Mouse (Mus musculus) thymus, postnatal 4 days (tissue): ENCODE data around the gene Kcng4.

Experiments used
- DNase-seq: peaks from one replicate; pipeline ENCODE4 v3.0.0; 2021

Gene Kcng4

DNA sequence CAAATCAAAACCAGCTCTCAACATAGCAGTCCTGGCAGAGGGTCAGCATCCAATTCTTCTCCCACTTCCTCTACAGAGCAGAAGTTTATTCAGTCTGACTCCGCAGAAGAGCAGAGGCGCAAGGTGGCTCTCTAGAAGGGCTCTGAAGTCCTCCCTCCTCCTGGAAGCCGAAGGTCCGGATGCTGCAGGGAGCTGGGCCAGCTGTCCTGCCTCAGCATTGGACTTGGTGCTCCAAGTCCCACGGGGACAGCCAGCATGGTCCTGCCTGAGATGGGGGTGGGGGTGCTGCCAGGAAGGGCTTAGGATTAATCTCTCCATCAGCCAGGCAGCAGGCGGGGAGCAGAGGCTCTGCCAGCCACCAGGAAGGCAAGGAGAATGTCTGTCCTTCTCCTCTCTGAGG, at the start of gene Kcng4:
Kcng4 (minus strand) TSS at position 303 of the 400 bp plus-strand sequence.
- no peak for DNase-seq

DNA sequence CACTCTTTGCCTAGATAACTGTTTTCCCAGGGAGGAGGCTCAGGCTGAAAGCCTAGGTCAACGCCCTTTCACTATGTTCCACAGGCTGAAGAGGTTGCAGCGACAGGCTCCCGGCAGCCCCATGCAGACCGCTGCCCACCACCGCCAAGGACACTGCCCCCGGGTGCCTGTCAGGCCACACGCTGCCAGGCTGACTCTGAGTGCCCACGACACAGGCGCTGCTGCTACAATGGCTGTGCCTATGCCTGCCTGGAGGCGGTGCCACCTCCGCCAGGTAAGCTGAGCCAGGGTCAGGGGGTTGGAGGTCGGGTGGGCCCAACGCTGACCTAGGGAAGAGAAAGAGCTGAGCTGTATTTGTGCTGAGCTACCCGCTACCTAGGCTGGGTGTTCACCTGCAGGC, 43.7 kb upstream of the Kcng4 start:
- DNase-seq, result no peak

- DNase-seq, result peak; percentile 71
Observed at GRCm38 (mm10) chr8:119678138-119678843, 42.8 kb upstream of the Kcng4 start.

DNA sequence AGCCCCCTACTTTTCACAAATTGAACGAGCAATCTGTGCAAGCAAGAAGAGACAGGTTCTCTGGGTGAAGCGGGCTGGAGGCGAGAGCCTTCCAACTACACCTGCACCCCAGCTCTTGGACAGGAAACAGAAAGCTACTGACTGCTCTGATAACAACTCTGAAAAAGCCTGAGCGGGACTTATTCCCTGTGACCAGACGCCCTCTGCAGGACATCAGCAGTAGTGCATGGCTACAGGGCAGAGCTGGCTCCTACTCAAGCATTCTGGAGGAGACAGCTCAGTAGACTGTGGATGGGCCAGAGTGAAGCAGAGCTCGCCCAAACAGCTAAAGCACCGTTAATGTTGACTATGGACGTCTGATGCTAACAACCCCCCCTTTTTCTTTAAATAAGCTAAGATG, 40.9 kb upstream of the Kcng4 start:
- peak; percentile 91 for DNase-seq

- DNase-seq, result no peak
Observed at GRCm38 (mm10) chr8:119675457-119675856, 40.0 kb upstream of the Kcng4 start.

DNA sequence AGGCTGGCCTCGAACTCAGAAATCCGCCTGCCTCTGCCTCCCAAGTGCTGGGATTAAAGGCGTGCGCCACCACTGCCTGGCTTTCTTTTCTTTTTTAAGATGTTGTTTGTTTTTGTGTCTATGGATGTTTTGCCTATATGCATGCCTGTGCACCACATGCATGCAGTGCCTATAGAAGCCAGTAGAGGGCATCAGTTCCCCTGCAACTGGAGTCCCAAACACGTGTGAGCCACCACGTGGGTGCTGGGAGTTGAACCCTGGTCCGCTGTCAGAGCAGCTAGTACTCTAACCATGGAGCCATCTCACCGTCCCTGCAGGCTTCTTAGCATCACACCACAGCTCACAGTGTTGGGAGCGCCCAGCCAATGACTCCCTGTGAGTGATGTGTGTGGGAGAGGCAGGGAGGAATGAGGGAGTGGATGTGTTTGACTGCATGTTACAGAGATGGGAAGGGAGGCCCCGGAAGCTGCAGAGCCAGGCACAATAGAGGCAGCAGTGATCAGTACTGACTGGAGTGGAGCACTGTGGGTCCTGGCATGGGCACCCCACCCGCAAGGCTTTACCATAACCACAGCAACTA, 38.6 kb upstream of the Kcng4 start:
- no peak for DNase-seq

DNA sequence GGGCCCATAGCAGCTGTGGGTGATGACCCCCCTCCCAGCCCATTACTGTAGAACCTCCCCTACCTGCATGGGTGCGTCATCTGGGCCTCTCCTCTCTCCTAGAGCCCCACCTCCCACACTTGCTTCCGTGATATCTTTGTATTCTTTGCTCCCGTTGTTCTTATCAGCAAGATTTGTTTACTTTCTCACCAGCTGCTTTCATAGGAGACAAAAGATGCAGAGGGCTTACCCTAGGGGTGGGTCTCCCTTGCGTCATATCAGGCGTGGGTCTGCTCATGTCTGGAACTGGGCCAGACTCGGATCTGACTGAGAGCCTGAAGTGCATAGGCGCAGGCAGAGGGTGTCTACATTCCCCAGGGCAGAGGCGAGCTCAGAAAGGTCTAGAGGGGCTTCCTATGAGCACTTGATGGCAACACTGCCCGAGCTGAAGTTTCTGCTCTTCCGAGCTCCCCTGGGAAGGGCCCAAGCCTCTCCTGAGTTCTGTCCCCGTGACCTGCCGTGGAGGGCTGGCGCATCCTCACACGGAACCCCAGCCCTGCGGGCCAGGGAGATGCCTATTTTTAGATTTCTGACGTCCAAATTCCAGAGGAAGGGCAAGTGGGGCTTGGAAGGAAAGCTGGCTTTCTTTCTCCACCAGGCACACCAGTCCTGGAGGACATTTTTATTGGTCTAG, 35.1 kb upstream of the Kcng4 start:
- DNase-seq, result no peak

- DNase-seq, result peak; percentile 67
Observed at GRCm38 (mm10) chr8:119669284-119669683, 33.8 kb upstream of the Kcng4 start.

DNA sequence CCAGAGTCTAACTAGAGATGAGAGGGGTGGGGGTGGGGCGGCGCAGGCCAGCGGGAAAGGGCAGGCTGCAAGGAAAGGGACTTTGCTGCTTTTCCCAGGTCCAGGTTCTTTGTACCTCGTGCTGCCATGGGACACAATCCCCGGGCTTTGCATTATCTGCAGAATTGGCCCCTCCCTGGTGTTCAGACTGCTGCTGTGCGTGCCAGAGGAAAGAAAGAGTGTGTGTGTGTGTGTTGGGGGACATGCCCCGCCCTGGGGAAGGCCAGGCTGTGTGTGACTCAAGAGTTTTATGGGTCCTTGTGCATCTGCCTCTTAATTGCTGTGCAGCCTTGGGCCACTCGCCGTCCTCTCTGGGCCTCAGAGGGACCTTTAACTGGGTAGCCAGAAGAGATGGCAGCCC, 33.0 kb upstream of the Kcng4 start:
- DNase-seq, result no peak

DNA sequence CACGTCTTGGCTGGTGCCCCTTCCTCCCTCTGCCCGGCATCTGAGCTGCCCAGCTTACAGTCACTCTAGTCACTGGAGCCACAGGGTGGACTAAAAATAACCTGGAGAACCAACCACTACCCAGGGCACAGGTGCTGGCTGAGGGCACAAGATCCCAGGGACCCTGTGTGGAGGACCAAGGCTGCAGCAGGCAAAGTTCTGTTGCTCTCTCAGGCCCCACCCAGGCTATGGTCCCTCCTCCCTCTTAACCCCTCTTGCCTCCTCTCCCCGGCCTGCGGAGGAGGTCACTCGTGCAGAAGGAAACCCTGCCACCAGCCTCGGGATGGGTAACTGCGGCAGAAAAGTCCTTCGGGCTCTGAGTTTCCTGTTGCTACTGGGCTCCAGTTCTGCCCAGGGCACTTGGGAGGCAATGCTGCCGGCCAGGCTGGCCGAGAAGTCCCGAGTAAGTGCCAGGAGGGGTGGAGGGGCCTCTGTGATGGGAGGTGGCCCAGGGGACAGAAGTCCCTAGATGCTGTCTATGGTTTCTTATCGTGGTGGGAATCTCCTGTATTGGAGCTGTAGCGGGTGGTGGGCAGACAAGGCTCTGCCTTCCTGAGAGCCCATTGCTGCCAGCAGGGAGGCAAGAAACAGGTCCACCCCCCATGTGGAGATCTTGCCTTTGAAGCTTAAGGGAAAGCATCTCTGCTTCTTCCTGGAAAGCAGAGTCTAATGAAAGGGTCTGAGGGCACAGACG, 30.9 kb upstream of the Kcng4 start, which contains the start of gene Wfdc1:
Wfdc1 (plus strand) TSS at position 147 of the 733 bp plus-strand sequence.
- no peak for DNase-seq

DNA sequence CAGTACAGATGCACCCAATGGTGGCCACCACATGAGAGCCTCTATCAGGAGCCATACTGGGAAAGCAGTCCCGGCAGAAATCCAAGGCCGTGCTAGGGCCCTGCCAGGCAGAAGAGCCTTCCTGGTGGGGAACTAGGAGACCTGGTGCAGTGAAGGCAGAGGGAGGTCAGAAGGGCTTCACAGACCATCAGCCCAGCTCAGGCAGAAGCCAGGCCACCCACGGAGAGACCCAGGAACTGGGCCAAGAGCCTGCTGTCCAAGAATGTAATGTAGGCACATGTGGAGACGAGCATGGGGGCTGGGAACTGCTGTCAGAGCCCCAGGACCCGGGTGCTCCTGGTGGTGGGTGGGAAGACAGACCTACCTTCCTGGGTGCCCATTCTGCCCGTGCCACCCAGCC, 29.8 kb upstream of the Kcng4 start:
- no peak for DNase-seq

DNA sequence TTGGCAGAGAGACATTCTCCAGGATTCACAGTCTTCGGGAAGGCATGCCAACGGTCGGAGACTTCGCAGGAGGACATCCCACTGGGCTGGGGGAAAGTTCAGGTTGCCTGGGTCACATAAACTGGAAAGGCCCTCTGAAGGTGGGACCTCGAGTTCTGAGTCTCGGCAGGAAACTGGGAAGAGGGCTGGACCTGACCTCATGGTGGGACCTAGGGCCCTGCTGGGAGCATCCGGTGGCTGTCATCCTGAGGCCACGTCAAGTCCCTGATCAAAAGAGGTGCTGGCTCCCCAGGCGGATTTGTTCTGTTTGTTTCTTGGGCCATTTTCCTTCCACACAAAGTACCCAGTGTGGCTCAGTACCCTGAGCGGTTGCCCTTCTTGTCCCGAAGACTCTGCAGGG, 28.0 kb upstream of the Kcng4 start:
- no peak for DNase-seq

GRCm38 (mm10) chr8:119661892-119662291, 26.4 kb upstream of the Kcng4 start:
- no peak for DNase-seq

DNA sequence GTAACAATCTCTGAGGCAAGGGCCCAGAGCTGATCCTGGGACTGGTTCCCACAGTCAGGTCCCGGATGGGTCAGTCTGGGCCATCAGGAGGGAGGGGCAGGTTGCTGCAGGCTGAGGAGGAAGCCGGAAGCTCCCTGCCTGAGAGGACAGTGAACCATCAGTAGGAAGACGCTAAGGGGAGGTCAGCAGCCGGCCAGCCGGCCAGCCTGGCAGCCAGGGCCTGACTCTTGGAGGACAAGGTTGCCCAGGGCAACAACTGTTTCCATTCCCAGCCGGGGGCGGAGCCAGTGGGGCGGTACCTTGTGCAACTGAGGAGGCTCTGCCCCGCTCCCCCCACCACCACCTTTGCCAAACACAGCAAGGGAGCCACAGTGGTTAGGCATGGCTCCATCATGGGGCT, 25.6 kb upstream of the Kcng4 start:
- no peak for DNase-seq

GRCm38 (mm10) chr8:119656709-119657464, 21.4 kb upstream of the Kcng4 start:
- peak; percentile 61 for DNase-seq

GRCm38 (mm10) chr8:119651324-119651723, 15.8 kb upstream of the Kcng4 start:
- DNase-seq, result no peak

GRCm38 (mm10) chr8:119646846-119647245, 11.4 kb upstream of the Kcng4 start:
- no peak for DNase-seq

DNA sequence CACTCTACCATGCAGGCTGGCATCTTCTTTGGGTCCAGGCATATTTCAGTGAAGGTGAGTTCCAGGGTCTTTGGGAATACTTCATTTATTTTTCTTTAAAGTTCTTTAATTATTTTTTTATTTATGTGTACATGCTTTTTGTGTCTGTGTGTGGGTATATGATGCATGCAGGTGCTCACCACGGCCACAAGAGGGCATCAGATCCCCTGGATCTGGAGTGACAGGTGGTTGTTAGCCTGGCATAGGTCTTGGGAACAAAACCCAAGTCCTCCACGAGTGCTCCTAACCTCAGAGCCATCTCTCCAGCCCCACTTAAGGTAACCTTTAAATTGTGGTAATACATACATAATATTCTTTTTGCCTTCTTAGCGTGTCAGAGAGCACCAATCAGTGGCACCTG, 10.7 kb upstream of the Kcng4 start:
- DNase-seq, result no peak

GRCm38 (mm10) chr8:119644981-119645597, 9.6 kb upstream of the Kcng4 start:
- no peak for DNase-seq

DNA sequence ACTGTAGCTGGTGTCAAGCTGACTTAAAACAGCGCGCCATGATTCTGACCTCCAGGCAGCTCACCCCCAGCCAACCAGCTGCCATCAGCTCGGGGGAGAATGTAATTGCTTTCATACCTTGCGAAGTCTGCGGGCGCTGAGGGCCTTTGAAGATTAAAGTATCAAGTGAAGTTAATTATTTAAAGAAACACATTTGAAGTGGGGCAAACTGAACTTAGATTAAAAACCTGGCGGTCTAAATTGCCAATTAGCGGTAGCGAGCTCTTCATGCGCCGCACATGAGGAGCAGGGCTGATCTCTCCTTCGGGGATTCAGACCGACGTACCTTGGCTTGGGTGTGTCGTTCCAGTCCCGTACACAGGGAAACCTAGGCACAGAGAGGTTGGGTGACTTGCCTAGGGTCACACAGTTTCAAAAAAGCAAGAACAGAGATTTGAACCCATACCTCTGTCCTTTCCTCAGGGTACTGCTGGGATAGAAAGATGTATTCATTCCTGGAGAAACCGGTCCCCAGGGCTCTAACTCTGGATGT, 9.0 kb upstream of the Kcng4 start:
- no peak for DNase-seq

DNA sequence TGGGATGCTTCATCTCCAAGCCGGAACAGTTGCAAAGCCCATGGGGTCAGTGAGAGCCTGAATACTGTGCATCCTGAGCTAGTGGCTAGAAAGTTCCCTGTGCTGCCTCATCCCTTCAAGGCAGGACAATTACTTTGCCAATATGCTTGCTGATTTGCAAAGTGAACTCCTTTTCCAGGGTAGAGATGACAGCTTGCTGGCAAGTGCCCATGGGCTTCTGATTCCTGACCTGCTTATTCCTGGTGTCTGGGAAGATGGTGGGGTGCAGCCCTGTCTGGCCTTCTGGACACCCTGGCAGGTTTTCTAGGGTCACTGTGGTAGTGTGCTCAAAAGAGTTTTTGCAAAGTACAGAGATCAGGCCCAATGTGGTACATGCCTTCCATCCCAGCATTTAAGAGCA, 7.5 kb upstream of the Kcng4 start:
- DNase-seq, result no peak

- no peak for DNase-seq
Observed at GRCm38 (mm10) chr8:119641058-119641457, 5.6 kb upstream of the Kcng4 start.
